Mouse (Mus musculus) limb, embryonic 10.5 days (tissue): ENCODE results near the gene Dstn. TPM values are rescaled to one million over a fixed set of nuclear protein-coding genes. Genes with fewer than 3 reads are reported as not detected.

Experiments
- DNase-seq: peaks from one replicate; pipeline ENCODE4 v3.0.0-alpha.2; 2017; ENCODE audit warnings: low spot score
- H3K27ac ChIP-seq: fragments of 300-500 bp; sonication (generic); 2 replicates; pipeline ENCODE4 v1.5.1; 2016; ENCODE audit warnings: mild to moderate bottlenecking
- H3K27me3 ChIP-seq: fragments of 300-500 bp; sonication (generic); 2 replicates; pipeline ENCODE4 v1.6.1; 2016; ENCODE audit warnings: low read depth, mild to moderate bottlenecking; ENCODE audit not compliant: poor library complexity, severe bottlenecking
- H3K36me3 ChIP-seq: fragments of 300-500 bp; sonication (generic); 2 replicates; pipeline ENCODE4 v1.6.1; 2016; ENCODE audit warnings: mild to moderate bottlenecking, moderate library complexity
- H3K4me1 ChIP-seq: fragments of 300-500 bp; sonication (generic); 2 replicates; pipeline ENCODE4 v1.6.1; 2016
- H3K4me3 ChIP-seq: fragments of 300-500 bp; sonication (generic); 2 replicates; pipeline ENCODE4 v1.5.1; 2016; ENCODE audit warnings: mild to moderate bottlenecking, moderate library complexity
- H3K9me3 ChIP-seq: fragments of 300-500 bp; sonication (generic); replicated peaks from 2 replicates; pipeline ENCODE4 v1.6.1; 2016; ENCODE audit warnings: mild to moderate bottlenecking
- WGBS: fragments of 180-500 bp; shearing (Covaris S2); methylation state at CpG from one replicate; pipeline ENCODE4 v1.1.7; 2016; 5-methylcytosine and 5-hydroxymethylcytosine counted together
- polyA plus RNA-seq: library from polyadenylated mRNA; unstranded; fragments of >200 nt; fragmentation: Nextera tagmentation; extraction: Ambion mirVana; gene quantifications from 2 replicates; pipeline ENCODE4 v1.2.1, GENCODE M21; 2016

Gene Dstn
- polyA plus RNA-seq, 1 experiment from 2014 or later = 311 TPM

GRCm38 (mm10) chr2:143950290-143951027, 35.3 kb downstream of the Dstn start:
- no peaks in the 10 kb centered on the region for H3K9me3 ChIP-seq
- peaks cover 100% of the 10 kb centered on the region for H3K36me3 ChIP-seq
- 84% methylated on average over 5 of the region's 5 CpGs for WGBS
- H3K4me1 ChIP-seq = no peaks in the 10 kb centered on the region
- H3K27ac ChIP-seq = no peak overlapping the region
- DNase-seq = no peak
- H3K4me3 ChIP-seq = no peak overlapping the region
- no peaks in the 10 kb centered on the region for H3K27me3 ChIP-seq

- Histone ChIP-seq H3K27me3 (no peaks in the 10 kb centered on the region), H3K9me3 (no peaks in the 10 kb centered on the region), H3K36me3 (peaks cover 100% of the 10 kb centered on the region), H3K4me3 (no peak overlapping the region), H3K27ac (no peak overlapping the region), H3K4me1 (no peaks in the 10 kb centered on the region)
- no peak for DNase-seq
- 96% methylated on average over 1 of the region's 1 CpGs for WGBS
These were observed 35.9 kb downstream of the Dstn start for GRCm38 (mm10) chr2:143951028-143951420.

- H3K4me3 ChIP-seq = no peak overlapping the region
- H3K9me3 ChIP-seq = no peaks in the 10 kb centered on the region
- H3K27ac ChIP-seq = no peak overlapping the region
- WGBS = 88% methylated on average over 5 of the region's 5 CpGs
- H3K4me1 ChIP-seq = no peaks in the 10 kb centered on the region
- no peak for DNase-seq
- peaks cover 100% of the 10 kb centered on the region for H3K36me3 ChIP-seq
- no peaks in the 10 kb centered on the region for H3K27me3 ChIP-seq
These were observed 36.6 kb downstream of the Dstn start for GRCm38 (mm10) chr2:143951546-143952315.

- no peak overlapping the region for H3K4me3 ChIP-seq
- WGBS = 91% methylated on average over 4 of the region's 4 CpGs
- no peak for DNase-seq
These were observed 38.8 kb downstream of the Dstn start for GRCm38 (mm10) chr2:143953944-143954343.

GRCm38 (mm10) chr2:143955004-143955403, 39.9 kb downstream of the Dstn start:
- no peak for DNase-seq
- 94% methylated on average over 4 of the region's 4 CpGs for WGBS
- Histone ChIP-seq H3K36me3 (peaks cover 99% of the 10 kb centered on the region), H3K27ac (no peak overlapping the region), H3K4me1 (no peaks in the 10 kb centered on the region), H3K9me3 (no peaks in the 10 kb centered on the region), H3K27me3 (no peaks in the 10 kb centered on the region), H3K4me3 (no peak overlapping the region)

More at GRCm38 (mm10) chr2:143953944-143954343, 38.8 kb downstream of the Dstn start:
- Histone ChIP-seq H3K27ac (no peak overlapping the region), H3K36me3 (peaks cover 99% of the 10 kb centered on the region), H3K27me3 (no peaks in the 10 kb centered on the region), H3K9me3 (no peaks in the 10 kb centered on the region), H3K4me1 (no peaks in the 10 kb centered on the region)

GRCm38 (mm10) chr2:143955746-143956145, 40.6 kb downstream of the Dstn start:
- DNase-seq = no peak
- no peaks in the 10 kb centered on the region for H3K27me3 ChIP-seq
- H3K4me1 ChIP-seq = no peaks in the 10 kb centered on the region
- H3K9me3 ChIP-seq = no peaks in the 10 kb centered on the region
- no peak overlapping the region for H3K4me3 ChIP-seq
- H3K36me3 ChIP-seq = peaks cover 99% of the 10 kb centered on the region
- 90% methylated on average over 4 of the region's 4 CpGs for WGBS
- H3K27ac ChIP-seq = no peak overlapping the region

GRCm38 (mm10) chr2:143962192-143962591, 47.1 kb downstream of the Dstn start:
- DNase-seq = no peak
- 94% methylated on average over 5 of the region's 5 CpGs for WGBS
- Histone ChIP-seq H3K9me3 (no peaks in the 10 kb centered on the region), H3K27ac (no peak overlapping the region), H3K4me1 (no peaks in the 10 kb centered on the region), H3K36me3 (peaks cover 99% of the 10 kb centered on the region), H3K4me3 (no peak overlapping the region), H3K27me3 (no peaks in the 10 kb centered on the region)

- H3K36me3 ChIP-seq = peaks cover 99% of the 10 kb centered on the region
- WGBS = 96% methylated on average over 1 of the region's 1 CpGs
- no peaks in the 10 kb centered on the region for H3K4me1 ChIP-seq
- no peak overlapping the region for H3K27ac ChIP-seq
- no peak overlapping the region for H3K4me3 ChIP-seq
- no peaks in the 10 kb centered on the region for H3K27me3 ChIP-seq
- H3K9me3 ChIP-seq = no peaks in the 10 kb centered on the region
- DNase-seq = no peak
These were observed 48.2 kb downstream of the Dstn start for GRCm38 (mm10) chr2:143963318-143963717.

- no peaks in the 10 kb centered on the region for H3K9me3 ChIP-seq
- 91% methylated on average over 7 of the region's 7 CpGs for WGBS
These were observed 54.1 kb downstream of the Dstn start for GRCm38 (mm10) chr2:143969260-143969659.

GRCm38 (mm10) chr2:143970841-143971240, 55.7 kb downstream of the Dstn start:
- H3K27me3 ChIP-seq = no peaks in the 10 kb centered on the region
- WGBS = 95% methylated on average over 2 of the region's 2 CpGs
- no peak overlapping the region for H3K27ac ChIP-seq
- H3K4me1 ChIP-seq = no peaks in the 10 kb centered on the region
- H3K4me3 ChIP-seq = no peak overlapping the region
- no peaks in the 10 kb centered on the region for H3K9me3 ChIP-seq
- H3K36me3 ChIP-seq = peaks cover 93% of the 10 kb centered on the region
- no peak for DNase-seq

More at GRCm38 (mm10) chr2:143969260-143969659, 54.1 kb downstream of the Dstn start:
- Histone ChIP-seq H3K27ac (no peak overlapping the region), H3K27me3 (no peaks in the 10 kb centered on the region), H3K36me3 (peaks cover 100% of the 10 kb centered on the region), H3K4me1 (no peaks in the 10 kb centered on the region), H3K4me3 (no peak overlapping the region)
- no peak for DNase-seq

GRCm38 (mm10) chr2:143971887-143972286, 56.8 kb downstream of the Dstn start:
- H3K36me3 ChIP-seq = peaks cover 83% of the 10 kb centered on the region
- no peak overlapping the region for H3K4me3 ChIP-seq
- H3K27me3 ChIP-seq = no peaks in the 10 kb centered on the region
- DNase-seq = no peak
- no peaks in the 10 kb centered on the region for H3K4me1 ChIP-seq
- no peaks in the 10 kb centered on the region for H3K9me3 ChIP-seq
- 91% methylated on average over 2 of the region's 2 CpGs for WGBS
- H3K27ac ChIP-seq = no peak overlapping the region

- no peak for DNase-seq
- 94% methylated on average over 7 of the region's 7 CpGs for WGBS
- Histone ChIP-seq H3K27ac (no peak overlapping the region), H3K9me3 (no peaks in the 10 kb centered on the region), H3K4me1 (no peaks in the 10 kb centered on the region), H3K4me3 (no peak overlapping the region), H3K36me3 (peaks cover 70% of the 10 kb centered on the region), H3K27me3 (no peaks in the 10 kb centered on the region)
These were observed 58.0 kb downstream of the Dstn start for GRCm38 (mm10) chr2:143973161-143973560.

- 91% methylated on average over 5 of the region's 5 CpGs for WGBS
- no peaks in the 10 kb centered on the region for H3K9me3 ChIP-seq
- H3K27me3 ChIP-seq = no peaks in the 10 kb centered on the region
- H3K36me3 ChIP-seq = peaks cover 63% of the 10 kb centered on the region
- no peak overlapping the region for H3K4me3 ChIP-seq
- DNase-seq = no peak
- H3K4me1 ChIP-seq = no peaks in the 10 kb centered on the region
- no peak overlapping the region for H3K27ac ChIP-seq
These were observed 60.1 kb downstream of the Dstn start for GRCm38 (mm10) chr2:143975146-143975649.
